Mouse (Mus musculus) ES-E14 (cell line): ENCODE measurements around the gene Acyp2. TPM values are rescaled to one million over a fixed set of nuclear protein-coding genes. Genes with fewer than 3 reads are reported as not detected.
A peak's percentile ranks its signal among the peaks of the same experiment; 100 is the strongest.

Experiments used
- DNase-seq: peaks from one replicate; pipeline ENCODE4 v3.0.0-alpha.2; 2013; ENCODE audit warnings: low read depth, low spot score
- H3K27ac ChIP-seq: 2 replicates; pipeline ENCODE4 v1.5.1; 2012; ENCODE audit warnings: low read depth, mild to moderate bottlenecking, low read length, moderate library complexity, mixed read lengths; ENCODE audit not compliant: poor library complexity, insufficient read depth, severe bottlenecking
- H3K36me3 ChIP-seq: 2 replicates; pipeline ENCODE4 v1.6.1; 2012; ENCODE audit warnings: mild to moderate bottlenecking, low read length, moderate library complexity, mixed read lengths; ENCODE audit not compliant: control insufficient read depth, poor library complexity, insufficient read depth, severe bottlenecking
- H3K4me1 ChIP-seq, 2 experiments: fragments of 150-350 bp in 1 of 2; sonication (generic) in 1 of 2; 2 replicates each; pipeline ENCODE4 v1.6.1; 2012; ENCODE audit warnings: low read length in 2 of 2, mild to moderate bottlenecking in 1 of 2, mixed read lengths in 1 of 2; ENCODE audit not compliant: control insufficient read depth in 2 of 2, insufficient read depth in 2 of 2, poor library complexity in 1 of 2
- H3K4me3 ChIP-seq, 2 experiments: fragments of 150-350 bp in 1 of 2; sonication (generic) in 1 of 2; 2 replicates each; pipeline ENCODE4 v1.5.1; 2012; ENCODE audit warnings: low read length in 2 of 2, low read depth in 1 of 2, mild to moderate bottlenecking in 1 of 2, mixed read lengths in 1 of 2; ENCODE audit not compliant: insufficient read depth in 1 of 2, poor library complexity in 1 of 2, severe bottlenecking in 1 of 2
- H3K9ac ChIP-seq: 2 replicates; pipeline ENCODE4 v1.6.1; 2012; ENCODE audit warnings: low read depth, mild to moderate bottlenecking, low read length, mixed read lengths; ENCODE audit not compliant: poor library complexity, insufficient read depth, severe bottlenecking
- H3K9me3 ChIP-seq: fragments of 150-350 bp; sonication (generic); 2 replicates; pipeline ENCODE4 v1.6.1; 2012; ENCODE audit warnings: low read depth, mild to moderate bottlenecking, low read length; ENCODE audit not compliant: control insufficient read depth, insufficient read depth
- CHD2 ChIP-seq: IDR thresholded peaks from 2 replicates; pipeline ENCODE4 v1.6.1; 2014; ENCODE audit warnings: mild to moderate bottlenecking, low read depth, low read length, inconsistent platforms
- HCFC1 ChIP-seq: IDR thresholded peaks from 2 replicates; pipeline ENCODE4 v1.6.1; 2012; ENCODE audit warnings: low read length, inconsistent platforms, borderline replicate concordance; ENCODE audit not compliant: insufficient read depth
- MAFK ChIP-seq: IDR thresholded peaks from 2 replicates; pipeline ENCODE4 v1.6.1; 2014; ENCODE audit warnings: mild to moderate bottlenecking, low read depth, low read length, inconsistent platforms; ENCODE audit not compliant: insufficient read depth
- ZC3H11A ChIP-seq: IDR thresholded peaks from 2 replicates; pipeline ENCODE4 v1.6.1; 2012; ENCODE audit warnings: low read depth, mild to moderate bottlenecking, inconsistent platforms, low read length, borderline replicate concordance
- ZNF384 ChIP-seq: IDR thresholded peaks from 2 replicates; pipeline ENCODE4 v1.6.1; 2012; ENCODE audit warnings: low read depth, low read length, inconsistent platforms
- in situ Hi-C, 2 experiments: fragments of 600-800 bp; cut with MboI; formaldehyde crosslinking; loops; one replicate each; pipeline ENCODE4 v1.15.1; 2025; ENCODE audit warnings: low sequenced_read_pairs in 2 of 2, inconsistent platforms in 1 of 2; ENCODE audit not compliant: unreplicated experiment in 2 of 2
- total RNA-seq: library from RNA; depleted of rRNA; stranded (reverse); fragments of 300-350 nt; gene quantifications from 2 replicates; pipeline ENCODE4 v1.2.3, GENCODE M21; 2012; rRNA removed

The Acyp2 gene
- total RNA-seq, 1 experiment: 4.6 TPM

DNA sequence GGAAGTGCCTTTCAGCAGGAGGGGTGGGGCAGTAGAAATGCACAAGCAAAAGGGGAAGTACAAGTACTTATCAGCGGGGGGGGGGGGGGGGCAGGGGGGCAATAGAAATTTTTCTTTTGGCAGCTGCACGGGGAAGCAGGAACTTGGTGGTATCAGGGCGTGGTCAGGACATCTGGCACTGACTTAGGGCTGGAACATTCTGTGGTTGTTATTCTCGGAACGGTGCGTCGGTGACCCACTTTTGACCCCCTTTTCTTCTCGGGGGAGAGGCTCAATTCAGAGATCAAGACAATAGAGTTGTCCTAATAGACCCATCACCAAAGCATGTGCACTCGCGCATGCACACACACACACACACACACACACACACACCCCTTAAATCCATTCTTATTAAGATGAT is 161.2 kb downstream of the Acyp2 start:
- Histone ChIP-seq H3K9me3 (no peaks in the 10 kb centered on the region), H3K4me3 (no peak overlapping the region), H3K27ac (no peak overlapping the region; the same call in 1 of the 2 replicates), H3K4me1 (peaks cover 6 to 7% of the 10 kb centered on the region in 2 experiments; a peak in 2 of 4 replicates), H3K36me3 (no peaks in the 10 kb centered on the region), H3K9ac (no peak overlapping the region)
- TF ChIP-seq MAFK (no peak), HCFC1 (no peak), CHD2 (no peak), ZNF384 (no peak), ZC3H11A (no peak)
- in situ Hi-C loops: no loop called here
- no peak for DNase-seq

DNA sequence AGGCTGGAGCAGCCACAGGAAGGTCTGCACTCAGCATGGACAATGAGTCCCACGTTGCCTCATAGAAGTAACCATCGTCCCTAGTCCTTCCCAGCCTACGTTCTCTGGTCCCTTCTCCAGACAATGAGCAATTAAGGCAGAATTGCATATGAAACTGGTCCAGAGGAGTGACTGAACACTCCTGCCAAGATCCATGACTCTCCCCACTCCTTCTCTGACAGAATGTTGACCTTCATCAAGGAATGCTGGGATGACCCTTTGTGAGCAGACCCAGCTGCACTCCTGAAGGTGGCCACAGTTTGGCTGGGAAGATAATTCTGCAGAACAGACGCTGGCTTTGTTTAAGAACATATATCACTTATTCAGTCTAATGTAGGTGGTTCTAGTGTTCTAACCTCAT is 166.1 kb downstream of the Acyp2 start:
- H3K4me3 ChIP-seq: no peak overlapping the region
- in situ Hi-C loops: no loop called here
- no peak overlapping the region for H3K9ac ChIP-seq
- peaks cover 3 to 6% of the 10 kb centered on the region in 2 experiments; a peak in 2 of 4 replicates for H3K4me1 ChIP-seq
- H3K36me3 ChIP-seq: no peaks in the 10 kb centered on the region
- DNase-seq: no peak
- no peak overlapping the region for H3K27ac ChIP-seq
- TF ChIP-seq MAFK (no peak), CHD2 (no peak), ZC3H11A (no peak), ZNF384 (no peak), HCFC1 (no peak)
- no peaks in the 10 kb centered on the region for H3K9me3 ChIP-seq

DNA sequence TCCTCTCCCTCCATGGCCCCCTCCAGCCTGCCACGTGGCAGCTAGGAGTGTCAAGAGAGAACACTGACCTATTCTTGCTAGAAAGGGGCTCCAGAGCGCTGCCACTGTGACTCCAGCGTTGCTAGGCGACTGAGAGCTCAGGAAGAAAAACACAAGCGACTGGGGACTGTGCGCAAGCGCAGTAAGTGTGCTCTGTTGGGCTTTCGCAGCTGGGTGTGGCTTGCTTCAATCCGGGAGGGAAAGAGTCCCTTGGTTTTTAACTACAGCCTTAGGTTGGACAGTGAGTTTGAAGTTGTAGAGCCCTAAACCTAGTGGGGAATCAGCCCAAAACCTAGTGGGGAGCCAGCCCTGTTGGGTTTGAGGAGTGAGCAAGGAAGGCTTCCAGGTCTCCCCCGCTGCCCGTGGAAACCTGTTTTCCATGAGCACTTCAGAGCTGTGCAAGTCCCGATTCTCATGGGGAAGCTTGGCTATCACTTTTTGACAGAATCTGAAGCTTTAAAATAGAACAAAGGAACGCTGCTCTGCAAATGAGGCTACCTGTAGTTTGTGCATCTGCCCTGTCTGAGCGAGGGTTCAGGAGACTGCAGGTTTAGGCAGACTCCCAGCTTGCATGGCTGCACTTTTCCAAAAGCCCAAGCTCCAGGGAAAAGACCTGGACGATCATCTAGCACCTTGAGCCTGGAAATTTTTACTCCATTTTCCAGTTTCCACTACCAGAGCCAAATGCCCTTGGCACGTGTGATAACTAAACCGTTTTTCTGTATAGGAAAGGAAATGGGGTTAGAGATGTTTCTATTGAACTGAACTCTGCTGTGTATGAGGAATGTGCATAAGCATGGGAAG is 177.4 kb downstream of the Acyp2 start, which contains the start of gene 4930505A04Rik:
Gene 4930505A04Rik (minus strand): TSS at position 77 of the 843 bp plus-strand sequence.
- H3K9ac ChIP-seq: peak within 1 kb of the TSS; percentile 37; the same call in 1 of the 2 replicates
- TF ChIP-seq HCFC1: no peak
- TF ChIP-seq CHD2: no peak
- TF ChIP-seq ZNF384: no peak
- TF ChIP-seq ZC3H11A: no peak
- no peak for TF ChIP-seq MAFK
- peak within 1 kb of the TSS; percentile 24 to 56; a peak in 3 of 4 replicates for H3K4me3 ChIP-seq
- in situ Hi-C loops: no loop called here
- no peaks in the 10 kb centered on the region for H3K36me3 ChIP-seq
- peak; percentile 96 for DNase-seq
- H3K27ac ChIP-seq: 0 out of 2 replicates have a peak within 1 kb of the TSS, but pooled peaks have one; percentile 61
- H3K4me1 ChIP-seq: peaks cover 0 to 2% of the 10 kb centered on the region in 2 experiments; a peak in 1 of 4 replicates
- no peaks in the 10 kb centered on the region for H3K9me3 ChIP-seq

DNA sequence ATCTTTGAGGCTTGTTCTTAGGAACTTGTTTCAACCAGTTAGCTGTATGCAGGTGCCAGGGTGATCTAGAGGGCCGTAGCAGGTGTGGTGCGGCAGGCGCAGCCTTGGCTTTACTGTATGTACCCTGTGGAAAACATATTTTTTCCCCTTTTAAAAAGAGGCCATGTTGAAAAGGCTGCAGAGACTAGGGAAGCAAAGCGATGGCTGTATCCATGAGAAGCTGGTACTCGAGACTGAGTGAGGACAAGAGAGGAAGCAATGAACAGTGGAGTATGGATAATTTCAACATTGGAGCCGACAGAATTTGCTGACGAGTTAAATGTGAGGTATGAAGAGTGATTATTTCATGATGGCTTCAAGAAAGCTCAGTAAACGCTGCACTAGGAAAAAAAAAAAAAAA is 178.2 kb downstream of the Acyp2 start:
- H3K36me3 ChIP-seq: no peaks in the 10 kb centered on the region
- no peaks in the 10 kb centered on the region for H3K9me3 ChIP-seq
- peaks cover 0 to 2% of the 10 kb centered on the region in 2 experiments; a peak in 1 of 4 replicates for H3K4me1 ChIP-seq
- DNase-seq: no peak
- no peak overlapping the region; a peak in 1 of 4 replicates for H3K4me3 ChIP-seq
- no peak for TF ChIP-seq HCFC1
- TF ChIP-seq ZC3H11A: no peak
- TF ChIP-seq MAFK: no peak
- no peak for TF ChIP-seq ZNF384
- TF ChIP-seq CHD2: no peak
- H3K9ac ChIP-seq: peak overlapping the region; percentile 37; the same call in 1 of the 2 replicates
- in situ Hi-C loops: no loop called here
- no peak overlapping the region for H3K27ac ChIP-seq

Other genes with a start within 250 kb of the Acyp2 start
- gene 4930505A04Rik, start 177.8 kb downstream of the Acyp2 start, total RNA-seq: 0.37 and 0.85 TPM in 2 replicates
- 64.0 and 91.2 TPM in 2 replicates for gene Psme4, start 122.1 kb upstream of the Acyp2 start, total RNA-seq
- gene Gpr75, start 235.8 kb upstream of the Acyp2 start, total RNA-seq: 0.80 and 0.95 TPM in 2 replicates
- gene Asb3, start 235.8 kb upstream of the Acyp2 start, total RNA-seq: 7.4 and 9.7 TPM in 2 replicates